Mouse (Mus musculus): ENCODE results near the gene Agap1. TPM values are rescaled to one million over a fixed set of nuclear protein-coding genes. Genes with fewer than 3 reads are reported as not detected.

Gene Agap1
- total RNA-seq, 2 experiments from 2014 or later = 224 to 253 TPM

DNA sequence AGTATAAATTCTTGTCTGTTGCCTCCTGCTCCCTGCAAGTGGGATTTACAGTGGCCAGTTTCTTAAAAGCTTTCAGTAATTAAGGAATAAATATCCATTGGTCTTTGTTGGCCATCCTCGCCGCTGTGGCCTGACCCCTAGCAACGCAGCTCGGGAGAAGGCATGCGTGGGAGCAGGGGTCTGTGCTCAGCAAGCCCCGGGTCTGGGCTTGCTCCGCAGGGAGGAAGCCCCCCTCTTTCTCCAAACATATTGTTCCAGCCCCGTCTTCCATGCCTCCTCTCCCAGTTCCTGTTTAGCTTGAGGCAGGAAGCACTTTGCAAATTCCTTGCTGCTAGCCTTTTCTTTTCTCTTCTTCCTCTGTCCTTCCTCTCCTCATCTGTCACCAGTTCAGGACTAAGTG lies 425.6 kb downstream of the Agap1 start:
- DNase-seq (ENCODE audit: low spot score in 2 of 2) = no peak

DNA sequence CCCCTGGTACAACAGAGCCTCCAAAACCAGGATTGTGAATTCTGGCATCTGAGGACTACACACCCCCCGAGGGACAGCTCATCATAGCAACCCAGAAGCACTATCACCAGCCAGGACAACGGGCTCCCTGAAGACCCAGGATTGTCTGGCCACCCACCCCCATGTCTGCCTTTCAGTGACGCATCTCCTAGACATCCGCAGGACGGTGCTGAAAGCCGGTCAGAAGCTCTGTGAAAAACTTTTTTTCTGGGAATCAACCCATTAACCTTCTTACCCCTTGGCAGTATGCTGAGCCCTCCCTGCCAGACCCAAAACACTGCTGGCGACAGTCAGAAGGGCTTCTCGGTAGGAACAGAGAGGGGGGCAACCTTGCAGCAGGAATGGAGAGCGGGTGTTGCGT lies 426.2 kb downstream of the Agap1 start:
- no peak for DNase-seq (ENCODE audit: low spot score in 2 of 2)

DNA sequence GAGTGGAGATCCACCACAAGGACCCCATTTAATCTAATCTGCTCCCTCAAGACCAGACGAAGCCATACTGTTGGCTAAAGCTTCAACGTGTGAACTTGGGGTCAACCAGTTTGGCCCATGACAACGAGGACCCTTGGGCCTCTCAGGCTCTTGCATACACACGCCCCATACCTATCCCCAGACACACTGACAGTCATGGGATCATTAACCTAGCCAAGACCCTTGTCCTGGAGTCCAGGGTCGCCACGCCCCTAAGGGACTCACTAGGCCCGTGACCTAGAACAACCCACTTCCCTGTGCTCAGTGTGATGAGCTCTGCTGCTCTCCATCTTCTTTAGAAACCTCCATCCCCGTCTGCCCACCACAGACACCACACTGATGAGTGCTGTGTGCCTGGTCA lies 429.7 kb downstream of the Agap1 start:
- no peak for DNase-seq (ENCODE audit: low spot score in 2 of 2)

DNA sequence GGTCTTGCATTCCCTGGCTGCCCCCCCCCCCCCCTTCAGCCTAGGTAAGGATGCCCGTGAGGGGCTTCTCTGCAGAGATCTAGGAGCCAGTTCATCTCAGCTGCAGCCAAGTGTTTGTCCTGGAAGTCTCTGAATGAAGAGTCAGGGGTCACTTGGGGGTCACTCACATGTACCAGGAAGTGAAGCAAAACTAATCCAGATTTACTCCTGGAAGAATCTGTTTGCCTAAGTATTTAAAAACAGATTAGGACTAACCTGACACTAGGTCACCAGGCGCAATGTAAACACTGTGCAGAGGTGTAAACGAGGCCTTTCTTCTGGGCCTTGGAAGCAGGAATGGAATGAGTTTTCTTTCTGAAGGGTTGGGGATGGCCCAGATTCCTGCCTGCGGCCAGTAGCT lies 431.1 kb downstream of the Agap1 start:
- DNase-seq (ENCODE audit: low spot score in 2 of 2) = no peak

DNA sequence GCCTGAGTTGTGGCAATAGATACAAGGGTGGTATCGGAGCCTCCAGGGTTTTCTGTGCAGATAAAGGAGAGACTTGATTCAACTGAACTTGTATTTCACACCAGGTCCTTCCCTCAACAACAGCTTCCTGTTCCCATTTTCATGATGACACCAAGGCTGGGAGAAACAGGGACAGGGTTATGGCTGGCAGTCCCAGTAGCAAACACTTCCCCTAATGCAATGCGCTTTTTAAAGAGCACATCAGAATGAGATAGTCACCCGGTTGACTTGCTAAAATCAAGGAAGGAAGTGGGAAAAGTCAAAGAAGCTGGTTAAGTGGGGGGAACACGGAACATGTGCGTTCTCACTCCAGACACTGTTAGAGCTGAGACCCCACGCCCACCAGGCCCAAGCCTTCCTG lies 436.8 kb downstream of the Agap1 start:
- no peak for DNase-seq (ENCODE audit: low spot score in 2 of 2)

DNA sequence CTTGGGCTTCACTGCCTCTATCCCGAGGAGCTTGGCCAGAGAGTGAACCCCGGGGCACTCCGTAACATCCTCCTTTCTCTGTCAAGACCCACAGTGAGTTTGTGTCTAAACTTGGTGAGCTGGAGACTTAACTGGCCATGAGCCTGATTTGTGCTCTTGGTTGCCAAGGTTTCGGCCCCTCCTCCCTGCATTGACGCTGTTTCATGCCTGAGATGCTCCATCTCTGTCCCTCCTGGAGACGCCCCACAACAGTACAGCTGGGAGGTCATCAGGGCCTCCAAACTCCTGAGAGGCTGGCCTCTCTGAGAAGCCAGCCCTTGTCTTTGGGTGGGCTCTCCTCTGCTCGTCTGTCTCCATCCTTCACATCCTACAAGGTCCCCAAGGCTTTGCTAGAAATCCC lies 437.7 kb downstream of the Agap1 start:
- DNase-seq (ENCODE audit: low spot score in 2 of 2) = no peak

DNA sequence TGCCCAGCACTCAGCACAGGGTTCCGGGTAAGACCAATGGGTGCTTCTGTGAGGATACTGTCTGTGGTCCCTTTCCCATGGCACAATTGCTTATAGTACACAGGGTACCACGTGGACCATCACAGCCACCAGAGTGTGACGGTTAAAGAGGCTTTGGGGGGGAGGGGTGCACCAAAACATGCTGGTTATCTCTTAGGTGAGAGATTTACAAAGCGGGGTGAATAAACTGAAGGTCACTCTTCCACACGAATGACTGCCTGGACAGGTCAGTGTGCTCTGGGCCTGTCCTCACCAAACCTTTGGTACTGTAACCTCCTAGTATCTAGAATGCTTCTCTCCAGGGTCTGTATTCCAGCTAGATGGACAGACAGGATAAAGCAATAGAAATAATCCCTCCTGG lies 441.2 kb downstream of the Agap1 start:
- no peak for DNase-seq (ENCODE audit: low spot score in 2 of 2)

DNA sequence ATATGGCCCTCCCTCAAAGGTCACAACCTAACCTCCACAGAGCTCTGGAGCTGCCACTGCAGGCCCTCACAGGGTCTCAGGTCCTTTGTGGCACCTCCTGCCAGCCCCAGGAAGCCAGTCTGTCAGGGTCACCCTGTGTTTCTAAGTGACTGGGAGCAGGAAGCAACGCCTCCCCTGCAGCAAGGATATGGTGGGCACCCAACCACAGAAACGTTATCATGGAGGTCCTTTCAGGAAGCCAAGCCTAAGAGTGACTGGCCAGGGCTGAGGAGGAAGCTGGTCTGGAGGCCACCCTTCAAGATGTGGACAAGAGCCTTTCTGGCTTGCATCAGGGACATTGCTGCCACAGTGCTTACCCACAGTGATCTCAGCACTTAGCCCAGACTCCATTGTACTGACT lies 444.4 kb downstream of the Agap1 start:
- DNase-seq (ENCODE audit: low spot score in 2 of 2) = no peak

DNA sequence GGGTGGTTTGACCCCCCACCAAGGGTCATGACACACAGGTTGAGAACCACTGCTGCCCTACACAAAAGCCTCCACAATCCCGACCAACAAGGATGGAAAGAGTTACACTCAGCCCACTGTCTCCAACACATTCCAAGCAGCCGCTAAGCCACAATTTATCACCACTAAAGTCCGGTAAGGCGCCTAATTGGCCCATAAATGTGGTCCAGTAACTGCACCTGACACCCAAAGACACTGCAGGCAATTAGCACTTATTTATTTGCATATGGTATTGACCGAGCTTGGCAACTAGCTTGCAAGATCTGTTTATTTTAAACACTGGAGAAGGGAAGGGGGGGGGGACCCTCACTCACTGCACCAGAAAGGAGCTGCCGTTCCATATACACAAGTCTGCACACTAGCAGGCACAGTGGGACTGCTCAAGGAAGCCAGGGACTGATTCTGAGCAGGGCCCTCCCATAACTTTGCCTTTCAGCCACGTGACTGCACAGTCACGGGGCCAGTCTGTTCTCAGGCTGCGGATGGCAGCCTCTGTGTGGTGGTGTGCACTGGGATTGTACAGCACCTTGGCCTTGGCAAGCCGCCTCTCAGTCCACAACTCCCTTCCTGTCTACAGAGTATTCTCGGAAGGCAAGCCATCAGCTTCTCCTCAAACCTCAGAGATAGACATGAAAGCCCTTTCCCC lies 445.3 kb downstream of the Agap1 start:
- DNase-seq (ENCODE audit: low spot score in 2 of 2) = no peak

DNA sequence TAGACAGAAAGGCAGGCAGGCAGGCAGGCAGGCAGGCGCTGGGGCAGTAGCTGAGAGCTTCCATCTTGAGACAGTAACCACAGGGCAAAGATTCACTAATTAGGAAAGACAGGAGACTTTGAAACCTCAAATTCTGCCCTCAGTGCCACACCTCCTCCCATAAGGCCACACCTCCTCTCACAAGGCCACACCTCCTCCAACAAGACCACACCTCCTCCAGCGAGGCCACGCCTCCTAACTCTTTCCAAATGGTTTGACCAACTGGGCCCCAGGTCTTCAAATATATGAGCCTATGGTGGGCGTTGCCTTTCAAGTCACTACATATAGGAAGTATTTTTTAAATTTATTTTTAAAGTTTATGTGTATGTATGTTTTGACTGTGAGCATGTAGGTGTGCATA lies 446.8 kb downstream of the Agap1 start:
- no peak for DNase-seq (ENCODE audit: low spot score in 2 of 2)

DNA sequence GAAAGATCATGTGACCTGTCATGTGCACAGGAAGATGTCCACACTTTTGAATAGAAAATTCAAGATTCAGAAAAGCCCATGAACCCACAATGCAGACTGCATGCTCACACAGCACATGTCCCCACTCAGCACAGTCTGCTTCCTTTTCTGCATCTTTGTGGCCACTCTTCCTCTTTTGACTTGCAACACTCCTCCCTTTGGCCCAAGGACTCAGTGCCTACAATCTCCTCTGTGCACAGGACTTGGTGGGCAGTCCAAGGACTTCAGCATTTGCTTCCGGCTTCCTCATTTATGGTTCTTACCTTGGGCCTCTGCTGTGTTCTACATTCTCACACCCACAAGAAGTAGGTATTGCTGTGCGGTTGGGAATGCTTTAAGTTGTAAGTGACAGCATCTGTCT lies 447.6 kb downstream of the Agap1 start:
- DNase-seq (ENCODE audit: low spot score in 2 of 2) = no peak

DNA sequence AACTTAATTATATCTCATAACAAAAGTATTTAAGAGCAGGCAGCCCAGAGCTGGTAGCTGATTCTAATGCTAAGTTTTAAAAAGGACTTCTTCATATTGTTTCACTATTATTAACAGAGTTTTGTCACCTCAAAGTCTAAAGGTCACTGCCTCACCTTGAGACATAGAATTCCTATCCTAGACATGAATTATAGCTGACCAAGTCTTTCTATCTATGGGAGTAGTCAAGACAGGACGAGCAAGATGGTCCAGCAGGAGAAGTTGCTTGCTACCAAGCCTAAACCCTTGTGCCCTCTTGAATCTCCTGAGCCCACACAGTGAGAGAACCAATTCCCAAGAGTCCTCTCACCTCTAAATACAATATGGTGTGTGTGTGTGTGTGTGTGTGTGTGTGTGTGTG lies 448.0 kb downstream of the Agap1 start:
- DNase-seq (ENCODE audit: low spot score in 2 of 2) = no peak

DNA sequence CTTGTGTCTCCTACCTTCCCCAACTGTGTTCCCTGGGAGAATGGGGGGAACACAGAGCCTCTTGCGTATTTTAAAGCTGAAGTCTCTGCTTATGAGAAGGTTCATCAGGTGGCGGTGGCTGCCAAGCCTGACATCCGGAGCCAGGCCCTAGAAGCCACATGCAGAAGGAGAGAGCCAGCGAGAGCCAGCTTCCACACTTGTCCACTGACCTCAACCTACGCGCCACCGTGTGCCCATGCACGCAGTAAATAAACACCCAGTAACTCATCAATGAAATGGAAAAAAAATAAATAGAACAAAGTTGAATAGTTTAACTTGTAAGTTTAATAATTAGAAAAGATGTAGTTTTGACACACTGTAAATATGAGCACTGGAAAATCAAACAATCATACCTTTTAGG lies 455.2 kb downstream of the Agap1 start:
- DNase-seq (ENCODE audit: low spot score in 2 of 2) = no peak

DNA sequence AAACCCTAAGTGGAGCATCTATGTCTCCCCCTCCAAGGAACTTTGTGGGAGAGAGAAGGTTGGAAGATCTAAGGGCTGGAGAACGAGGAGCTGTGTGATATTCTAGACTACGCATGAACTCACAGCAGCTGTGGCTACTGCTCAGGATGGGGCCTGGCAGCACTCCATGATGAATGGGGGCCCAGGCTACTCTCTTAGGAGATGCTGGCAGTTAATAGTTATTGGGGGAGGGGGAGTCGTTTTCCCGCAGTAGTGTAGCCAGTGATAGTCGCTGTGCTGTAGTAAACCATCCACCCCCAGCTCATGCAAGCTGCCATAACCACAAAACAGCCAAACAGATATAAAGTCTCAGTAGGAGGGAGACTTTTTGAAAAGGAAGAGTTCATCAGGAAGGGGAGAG lies 457.8 kb downstream of the Agap1 start:
- DNase-seq (ENCODE audit: low spot score in 2 of 2) = no peak

DNA sequence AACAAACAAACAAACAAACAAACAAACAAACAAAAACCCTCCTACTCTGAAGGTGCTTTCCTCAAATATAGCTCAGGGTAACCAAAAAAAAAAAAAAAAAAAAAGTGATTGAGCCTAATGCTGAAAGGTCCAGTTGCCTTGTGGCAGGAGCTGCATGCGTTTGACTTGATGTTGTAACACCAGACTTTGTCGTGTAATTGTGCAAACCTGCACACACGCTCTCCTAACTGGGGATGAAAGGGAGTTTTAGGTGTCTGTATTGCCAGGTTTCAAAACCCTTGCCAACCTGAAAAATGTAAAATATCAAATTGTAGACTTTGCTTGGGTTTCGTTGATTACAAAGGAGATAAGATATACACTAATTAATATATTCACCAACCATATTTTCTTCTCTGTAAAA lies 459.0 kb downstream of the Agap1 start:
- no peak for DNase-seq (ENCODE audit: low spot score in 2 of 2)

DNA sequence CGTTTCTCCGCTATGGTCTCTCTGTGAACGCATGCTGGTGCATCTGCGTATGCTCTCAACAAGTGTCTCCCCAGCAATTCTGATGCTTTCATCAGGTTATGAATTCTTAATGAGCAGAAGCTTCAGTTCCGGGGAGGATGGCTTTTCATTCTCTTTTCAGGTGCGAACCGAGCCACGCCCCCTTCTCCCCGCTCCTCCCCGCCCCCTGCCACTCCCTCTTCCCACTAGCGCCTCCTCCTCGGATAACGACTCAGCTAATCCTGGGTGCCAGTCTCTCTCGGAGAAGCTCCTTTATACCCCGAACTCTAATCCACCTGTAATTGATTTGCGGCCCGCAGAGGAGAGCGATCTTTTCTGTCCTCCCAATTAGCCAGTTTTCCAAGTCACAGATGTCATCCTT lies 463.5 kb downstream of the Agap1 start:
- DNase-seq (ENCODE audit: low spot score in 2 of 2) = no peak

DNA sequence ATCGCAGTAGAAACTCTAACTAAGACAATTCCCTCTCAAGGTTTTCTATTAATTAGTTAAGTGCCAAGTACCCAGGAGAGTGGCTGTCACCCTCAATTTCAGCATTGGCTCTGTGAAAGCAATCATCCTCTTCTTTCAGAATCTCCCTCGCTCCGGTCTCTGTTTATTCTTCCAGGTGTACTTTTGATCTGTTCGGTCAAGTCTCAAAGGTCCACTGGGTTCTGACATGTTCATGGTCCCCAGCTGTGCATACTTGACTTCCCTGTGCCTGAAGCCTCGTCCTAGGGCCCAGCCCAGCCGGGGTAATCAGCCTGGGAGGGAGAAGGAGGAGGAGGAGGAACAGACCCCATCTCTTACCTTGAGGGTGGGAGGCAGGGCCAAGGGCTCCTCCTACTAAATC lies 464.6 kb downstream of the Agap1 start:
- no peak for DNase-seq (ENCODE audit: low spot score in 2 of 2)

DNA sequence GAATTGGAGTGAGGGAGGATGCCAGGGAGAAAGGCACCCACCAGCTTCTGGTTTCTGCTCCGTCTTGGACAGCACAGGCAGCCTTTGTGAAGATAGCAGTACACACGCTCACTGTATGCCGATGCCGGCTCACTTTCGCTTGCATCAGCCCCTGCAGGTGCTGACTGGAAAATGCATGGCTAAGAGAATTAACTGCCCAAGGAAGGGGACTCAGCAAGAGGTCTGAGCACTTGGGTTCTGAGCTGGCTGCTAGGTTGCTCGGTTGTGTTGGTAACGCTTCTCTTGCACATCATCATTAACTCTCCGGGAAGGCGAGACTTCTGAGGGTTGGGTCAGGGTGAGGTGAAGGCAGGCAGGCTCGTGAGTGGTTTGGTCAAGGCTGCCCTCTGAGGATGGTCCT lies 467.2 kb downstream of the Agap1 start:
- DNase-seq (ENCODE audit: low spot score in 2 of 2) = no peak

DNA sequence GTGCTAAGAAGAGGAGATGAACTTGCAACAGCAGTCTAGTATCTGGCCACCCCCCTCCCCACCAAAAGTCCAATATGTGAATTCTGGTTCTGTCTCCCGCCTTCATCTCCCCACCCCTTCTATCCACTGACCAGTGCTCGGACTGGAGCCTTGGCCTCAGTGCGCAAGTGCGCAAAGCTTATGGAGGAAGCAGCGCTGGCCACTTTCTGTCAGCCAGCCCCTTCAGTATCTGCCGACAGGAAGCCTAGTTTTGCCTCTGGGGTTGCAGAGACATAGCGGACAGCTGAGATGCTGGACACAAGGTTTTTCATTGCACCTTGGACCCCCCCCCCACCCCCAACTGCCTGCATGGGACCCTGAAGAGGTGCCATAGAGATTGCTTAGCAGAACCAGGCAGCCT lies 467.7 kb downstream of the Agap1 start:
- no peak for DNase-seq (ENCODE audit: low spot score in 2 of 2)

DNA sequence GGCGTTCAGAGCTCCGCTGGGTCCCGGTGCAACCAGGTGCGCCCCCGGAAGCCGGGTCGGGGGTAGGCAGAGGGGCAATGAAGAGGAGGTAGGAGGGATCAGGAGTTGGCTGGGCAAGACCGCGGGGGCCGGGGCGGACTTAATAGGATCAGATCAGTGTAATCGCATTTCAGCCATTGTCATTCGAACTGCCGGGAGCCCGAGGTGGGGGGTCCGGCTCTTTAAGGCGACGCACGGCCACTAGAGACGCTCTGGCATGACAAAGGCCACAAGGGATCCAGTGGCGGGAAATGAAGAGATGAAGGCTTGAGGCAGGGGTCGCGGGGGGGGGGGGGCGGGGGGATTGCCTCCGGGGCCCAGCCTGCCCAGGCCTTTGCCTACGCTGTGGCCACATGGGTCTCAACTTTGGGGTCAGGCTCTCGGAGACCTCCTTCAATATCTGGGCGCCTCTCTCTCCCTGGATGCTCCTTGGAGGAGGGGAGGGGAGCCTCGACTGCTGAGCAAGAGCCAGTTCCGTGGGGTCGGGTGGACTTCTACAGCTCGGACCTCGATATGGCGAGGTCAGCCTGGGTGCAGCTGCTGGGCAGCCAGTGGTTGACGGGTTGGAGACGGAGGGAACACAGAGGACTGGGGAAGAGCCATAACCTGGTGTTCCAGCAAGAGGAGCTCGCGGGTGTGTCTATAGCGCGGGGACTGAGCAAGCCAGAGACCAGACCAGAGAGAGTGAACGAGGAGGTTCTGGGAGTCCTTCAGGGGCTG lies 468.5 kb downstream of the Agap1 start:
- DNase-seq (ENCODE audit: low spot score in 2 of 2) = no peak

DNA sequence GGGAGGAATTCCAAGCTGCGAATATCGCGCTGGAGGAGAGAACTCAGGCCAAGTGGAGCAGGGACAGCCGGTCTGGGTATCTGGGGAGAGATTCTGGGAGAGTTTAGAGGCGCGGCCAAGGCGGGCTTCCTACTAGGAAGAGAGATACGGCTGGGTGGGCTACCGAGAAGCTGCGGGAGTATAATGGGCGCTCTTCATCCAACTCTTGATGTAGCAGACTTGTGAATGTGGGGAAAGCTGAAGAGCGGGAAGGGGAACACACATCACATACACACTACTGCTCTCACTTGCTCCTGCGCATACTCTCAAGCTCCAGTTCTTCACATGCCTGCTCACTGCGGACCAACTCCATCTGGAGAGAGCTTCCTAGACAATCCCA lies 469.0 kb downstream of the Agap1 start:
- DNase-seq (ENCODE audit: low spot score in 2 of 2) = no peak

DNA sequence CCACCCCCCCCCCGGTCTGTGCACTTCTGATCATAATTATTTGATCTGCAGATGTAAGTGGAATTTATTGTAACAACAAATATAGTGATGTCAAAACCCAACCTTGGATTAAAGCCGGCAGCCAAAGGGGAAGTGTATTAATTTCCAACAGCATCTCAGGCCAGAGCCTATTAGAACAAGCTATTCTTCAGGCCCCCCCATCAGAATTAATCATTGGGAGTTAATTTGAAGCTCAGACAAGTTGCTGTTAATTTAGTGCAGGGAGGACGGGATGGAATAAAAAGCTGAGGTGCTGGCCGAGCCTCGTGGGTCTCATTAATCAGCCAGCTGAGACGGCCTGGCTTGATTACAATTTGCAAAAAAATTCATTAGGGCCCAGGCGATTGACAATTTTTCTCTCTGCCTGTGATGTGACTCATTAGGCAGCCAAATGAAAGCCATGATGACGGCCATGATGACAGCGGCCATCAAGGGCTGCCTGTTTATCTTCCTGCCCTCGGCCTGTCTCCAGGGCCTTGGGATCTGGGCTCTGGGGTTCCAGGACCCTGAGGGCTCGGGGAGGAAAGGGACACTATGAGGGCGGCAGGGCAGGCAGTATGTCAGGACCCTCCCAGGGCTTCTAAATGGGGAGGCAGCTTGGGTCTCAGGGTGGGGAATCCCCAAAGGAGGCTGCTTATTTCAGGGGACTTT lies 471.0 kb downstream of the Agap1 start:
- no peak for DNase-seq (ENCODE audit: low spot score in 2 of 2)

All from left cerebral cortex, adult 18-20 months (tissue).